ENCODE assay signal across 20 mouse cellular contexts in the genomic region with DNA sequence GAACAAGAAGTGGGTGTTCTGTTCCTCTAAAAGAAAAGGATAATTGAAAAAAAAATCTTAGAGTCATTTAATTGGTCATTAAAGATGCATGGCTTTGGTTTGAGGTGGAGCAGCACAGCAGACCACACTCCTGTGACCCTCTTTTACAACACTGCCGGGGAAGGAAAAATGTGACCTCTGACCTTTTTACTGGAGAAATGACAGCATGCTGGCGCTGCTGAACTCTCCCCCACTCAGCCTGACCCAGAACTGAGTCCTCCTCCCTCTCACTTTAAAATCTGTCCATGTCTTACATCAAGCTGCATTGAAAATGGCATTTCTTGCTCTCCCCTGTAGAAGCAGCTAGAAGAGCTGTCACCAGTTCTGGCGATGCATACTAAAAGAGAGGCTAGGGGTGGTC. TPM values are rescaled to one million over a fixed set of nuclear protein-coding genes. Genes with fewer than 3 reads are reported as not detected.
DNase-seq lines count a peak whose midpoint lies in the region; ATAC-seq and TF ChIP-seq lines count a peak whose summit lies in the region.
"Had no signal": no experiment of that assay in that cellular context is flagged by ENCODE, and none has a peak within 500 bp of the region (broad histone marks: within the 10 kb centered on the region; RNA-seq: fewer than 3 reads in every experiment).

No protein-coding gene starts in this region.

- H3K9me3 ChIP-seq in kidney, embryonic 14.5 days (ENCODE audit: control insufficient read depth, low read length): no peaks in the 10 kb centered on the region
- H3K9me3 ChIP-seq in CH12.LX (replicated peaks; ENCODE audit: low read length): no peaks in the 10 kb centered on the region
- no peaks in the 10 kb centered on the region for H3K9me3 ChIP-seq in limb, embryonic 10.5 days (replicated peaks)
- H3K9me3 ChIP-seq: neural tube, embryonic 12.5 days had no signal

- 0 out of 2 replicates have a peak, but pooled peaks have one; percentile 62 for ATAC-seq in kidney, embryonic 14.5 days (ENCODE audit: low FRiP score, low TSS enrichment)

- no peak for DNase-seq in kidney, postnatal 25 days
- no peak for DNase-seq in CH12.LX (ENCODE audit: extremely low read depth)
- peak; percentile 30 for DNase-seq in adipocyte (ENCODE audit: low spot score)
- peak; percentile 45 for DNase-seq in limb, embryonic 10.5 days (ENCODE audit: low spot score)
- no peak for DNase-seq in gastrocnemius, postnatal 4 days (ENCODE audit: low spot score in 2 of 2)
- no peak for DNase-seq in T-cell, adult 2 months (ENCODE audit: low spot score)
- no peak for DNase-seq in layer of hippocampus, adult 9-10 months (ENCODE audit: low spot score)
- DNase-seq: cerebellum, adult 2 months; layer of hippocampus, postnatal 36 days; midbrain, embryonic 14.5 days; right cerebral cortex, adult 18-20 months; spleen, adult 18-20 months; thymus, postnatal 36 days had no signal

- no peak overlapping the region for H3K4me2 ChIP-seq in kidney, embryonic 14.5 days (replicated peaks; ENCODE audit: low read depth, low read length)
- peak overlapping the region; percentile 83 for H3K4me2 ChIP-seq in CH12.LX (ENCODE audit: insufficient read depth, low read depth, poor library complexity, severe bottlenecking)
- H3K4me2 ChIP-seq: liver, embryonic 11.5 days; neural tube, embryonic 12.5 days had no signal

- no peak overlapping the region for H3K27ac ChIP-seq in kidney, embryonic 14.5 days (ENCODE audit: low read depth, low read length)
- H3K27ac ChIP-seq in CH12.LX (ENCODE audit: insufficient read depth, low read depth): no peak overlapping the region
- peak overlapping the region; percentile 61 for H3K27ac ChIP-seq in limb, embryonic 10.5 days
- H3K27ac ChIP-seq: macrophage; neural tube, embryonic 12.5 days; stomach, postnatal 0 days had no signal

- H3K36me3 ChIP-seq in kidney, embryonic 14.5 days (ENCODE audit: control insufficient read depth, insufficient read depth, low read length): no peaks in the 10 kb centered on the region
- no peaks in the 10 kb centered on the region for H3K36me3 ChIP-seq in CH12.LX (replicated peaks in 1 of 2; ENCODE audit: control insufficient read depth in 1 of 2, insufficient read depth in 1 of 2, low read length in 1 of 2)
- no peaks in the 10 kb centered on the region for H3K36me3 ChIP-seq in limb, embryonic 10.5 days
- H3K36me3 ChIP-seq: neural tube, embryonic 12.5 days had no signal

- no peak for TF ChIP-seq POLR2A in CH12.LX (IDR thresholded peaks at IDR 0.05; ENCODE audit: low read depth, low read length)

- TF ChIP-seq CTCF in CH12.LX (conservative IDR thresholded peaks at IDR 0.05 in 1 of 2, IDR thresholded peaks at IDR 0.05 in 1 of 2; ENCODE audit: low read depth in 2 of 2, low read length in 2 of 2): no peak

- no peaks in the 10 kb centered on the region for H3K27me3 ChIP-seq in kidney, embryonic 14.5 days (ENCODE audit: control insufficient read depth, insufficient read depth, low read length)
- H3K27me3 ChIP-seq in CH12.LX (replicated peaks): no peaks in the 10 kb centered on the region
- no peaks in the 10 kb centered on the region for H3K27me3 ChIP-seq in limb, embryonic 10.5 days (ENCODE audit: low read depth, poor library complexity, severe bottlenecking)
- H3K27me3 ChIP-seq: neural tube, embryonic 12.5 days had no signal

- H3K4me3 ChIP-seq in kidney, embryonic 14.5 days (ENCODE audit: low read length): no peak overlapping the region
- H3K4me3 ChIP-seq in CH12.LX (replicated peaks in 1 of 3; ENCODE audit: low read depth in 2 of 3, low read length in 2 of 3, poor library complexity in 1 of 3): peak overlapping the region in 1 of 3 experiments; percentile 58
- H3K4me3 ChIP-seq in limb, embryonic 10.5 days: no peak overlapping the region; the same call in 1 of the 2 replicates
- H3K4me3 ChIP-seq: neural tube, embryonic 12.5 days had no signal

- no peak for TF ChIP-seq RAD21 in CH12.LX (IDR thresholded peaks at IDR 0.05; ENCODE audit: low read depth, low read length)

- no peak overlapping the region for H3K9ac ChIP-seq in kidney, embryonic 14.5 days (ENCODE audit: low read depth, low read length)
- 0 out of 2 replicates have a peak overlapping the region, but pooled peaks have one; percentile 57 for H3K9ac ChIP-seq in CH12.LX (ENCODE audit: insufficient read depth, low read depth)
- H3K9ac ChIP-seq: neural tube, embryonic 12.5 days had no signal

- WGBS in kidney, embryonic 14.5 days: 8% methylated on average over 3 of the region's 3 CpGs
- WGBS in limb, embryonic 10.5 days: 7% methylated on average over 3 of the region's 3 CpGs

- TF ChIP-seq EP300 in CH12.LX (IDR thresholded peaks at IDR 0.05; ENCODE audit: low read length): no peak

- no peaks in the 10 kb centered on the region for H3K79me2 ChIP-seq in CH12.LX (replicated peaks; ENCODE audit: control insufficient read depth, extremely low read depth, insufficient read depth, poor library complexity, severe bottlenecking)

- H3K4me1 ChIP-seq in kidney, embryonic 14.5 days (ENCODE audit: control insufficient read depth, insufficient read depth, low read length): peaks cover 10% of the 10 kb centered on the region; the same call in 1 of the 2 replicates
- H3K4me1 ChIP-seq in CH12.LX (ENCODE audit: control insufficient read depth in 1 of 2, insufficient read depth in 2 of 2): peaks cover 3 to 14% of the 10 kb centered on the region in 2 experiments; a peak in 2 of 4 replicates
- H3K4me1 ChIP-seq in limb, embryonic 10.5 days: peaks cover 26% of the 10 kb centered on the region

- dilution Hi-C loops in CH12.LX (cut with MboI; ENCODE audit: extremely low pct_ligation_motif_present, extremely low pct_unique_long_range_greater_than_20kb, low sequenced_read_pairs): no loop called here

- in situ Hi-C loops in CH12.LX (cut with MboI; ENCODE audit: low pct_ligation_motif_present, low pct_unique_long_range_greater_than_20kb, low sequenced_read_pairs): no loop called here

TF ChIP-seq in CH12.LX, 34 proteins besides CTCF, POLR2A, EP300 and RAD21:
- no peak for TF ChIP-seq HCFC1 (IDR thresholded peaks at IDR 0.05; ENCODE audit: low read depth, low read length)
- 0 out of 2 replicates have a peak, but pooled peaks have one; percentile 33 for TF ChIP-seq CHD1 (IDR thresholded peaks at IDR 0.05; ENCODE audit: low read depth, low read length)

RNA-seq across cellular contexts. Expression of gene Rnf7, which starts 14.7 kb away (rescaled TPM):
- polyA plus RNA-seq in kidney, embryonic 14.5 days (2014; fragmentation: Nextera tagmentation; extraction: Ambion mirVana): 265 and 292 TPM in 2 replicates
- total RNA-seq in CH12.LX (2012; rRNA removed) (131 and 141 TPM in 2 replicates), CH12.LX (2014; rRNA removed) (277 and 286 TPM in 2 replicates)
- 122 and 135 TPM in 2 replicates for polyA plus RNA-seq in CH12.LX (2012; ENCODE audit: insufficient read length, low read depth)
- 257 and 265 TPM in 2 replicates for polyA plus RNA-seq in limb, embryonic 10.5 days (2016; fragmentation: Nextera tagmentation; extraction: Ambion mirVana)
- 10 to 100 TPM; 87.3 to 91.2 TPM for total RNA-seq in gastrocnemius, postnatal 4 days (2021)

RNA-seq across cellular contexts. Expression of gene Gm28729, which starts 31.9 kb away (rescaled TPM):
- not detected in 2 replicates for polyA plus RNA-seq in kidney, embryonic 14.5 days (2014; fragmentation: Nextera tagmentation; extraction: Ambion mirVana)
- total RNA-seq in CH12.LX (2012; rRNA removed) (not detected in 2 replicates), CH12.LX (2014; rRNA removed) (not detected in 2 replicates)
- polyA plus RNA-seq in CH12.LX (2012; ENCODE audit: insufficient read length, low read depth): not detected in 2 replicates
- not detected in 2 replicates for polyA plus RNA-seq in limb, embryonic 10.5 days (2016; fragmentation: Nextera tagmentation; extraction: Ambion mirVana)
- total RNA-seq in gastrocnemius, postnatal 4 days (2021): 1 to 10 TPM in 1 of 2 experiments, under 1 TPM in 1; 0.66 to 1.0 TPM
- polyA plus RNA-seq: heart, embryonic 16.5 days; intestine, embryonic 14.5 days; liver, embryonic 11.5 days; midbrain, embryonic 14.5 days; neural tube, embryonic 12.5 days; stomach, postnatal 0 days had no signal

Comparison
In these comparisons a context has a peak if more than half of its experiments do, and no peak if none do; other contexts are left out.
1. DNase-seq: peak in adipocyte (single experiment) and limb, embryonic 10.5 days (single experiment); none in kidney, postnatal 25 days (0 of 2), CH12.LX (single experiment), gastrocnemius, postnatal 4 days (0 of 2), T-cell, adult 2 months (single experiment) and layer of hippocampus, adult 9-10 months (single experiment).